Mouse (Mus musculus): ENCODE measurements around the gene Stat1. TPM values are rescaled to one million over a fixed set of nuclear protein-coding genes. Genes with fewer than 3 reads are reported as not detected.

Gene Stat1
- polyA plus RNA-seq, 1 experiment from 2014 or later = 31.1 TPM

DNA sequence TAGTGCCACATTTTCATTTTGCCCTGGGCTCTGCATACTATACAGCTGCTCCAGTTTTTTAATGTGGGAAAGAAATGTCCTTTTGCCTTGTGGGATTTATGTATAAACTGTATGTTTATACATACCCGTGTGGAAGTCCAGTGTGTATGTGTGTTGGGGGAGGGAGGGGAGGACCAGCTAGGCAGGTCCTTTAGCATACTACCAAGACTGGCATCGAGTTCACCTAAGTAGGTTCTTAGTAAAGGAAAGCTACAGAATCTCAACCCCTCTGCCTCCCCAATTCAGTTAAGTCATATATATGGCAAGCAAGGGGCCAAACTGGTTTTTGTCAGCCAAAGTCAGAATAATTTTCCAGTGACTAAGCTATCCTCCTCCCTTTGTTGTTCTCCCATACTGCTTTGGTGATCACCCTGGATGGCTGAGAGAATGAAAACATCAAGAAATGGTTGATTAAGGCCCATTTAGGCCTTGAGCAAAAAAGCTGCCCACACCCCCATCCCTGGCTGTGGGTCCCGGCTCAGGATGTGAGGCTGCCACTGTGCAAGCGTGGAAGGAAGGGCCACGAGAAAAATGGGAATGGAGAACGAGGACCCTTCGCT is 6.1 kb upstream of the Stat1 start:
- Histone ChIP-seq H3K9ac (peak overlapping the region; percentile 50; the same call in 1 of the 2 replicates), H3K27me3 (no peaks in the 10 kb centered on the region), H3K36me3 (no peaks in the 10 kb centered on the region), H3K4me1 (peaks cover 5% of the 10 kb centered on the region), H3K27ac (peak overlapping the region; percentile 62; the same call in 1 of the 2 replicates), H3K9me3 (no peaks in the 10 kb centered on the region), H3K4me2 (peak overlapping the region; percentile 67), H3K4me3 (peak overlapping the region; percentile 40)
- WGBS = 14% methylated on average over 7 of the region's 7 CpGs
- peak; percentile 33; the same call in 1 of the 2 replicates for ATAC-seq (ENCODE audit: borderline replicate concordance, extremely low read depth, low FRiP score, low TSS enrichment)

DNA sequence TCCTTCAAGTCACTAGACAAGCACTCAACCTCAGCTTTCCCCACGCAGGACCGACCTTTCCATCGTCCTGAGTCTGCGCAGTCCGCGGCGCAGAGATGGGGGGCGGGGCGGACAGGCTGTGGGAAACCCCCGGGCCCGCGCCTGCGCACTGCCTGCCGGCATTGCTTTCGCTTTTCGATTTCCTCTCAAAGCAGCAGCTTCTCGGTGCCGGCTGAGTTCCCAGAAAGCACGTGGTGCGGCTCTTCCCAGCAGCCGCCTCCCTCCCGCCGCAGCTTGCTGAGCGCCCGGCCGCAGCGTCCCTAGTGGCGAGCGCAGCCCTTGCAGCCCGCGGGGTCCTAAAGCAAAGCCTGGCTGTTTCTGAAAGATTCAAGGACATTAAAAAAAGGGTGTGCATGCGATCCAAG is 5.6 kb upstream of the Stat1 start:
- peak overlapping the region; percentile 62; the same call in 1 of the 2 replicates for H3K27ac ChIP-seq
- peak overlapping the region; percentile 40 for H3K4me3 ChIP-seq
- H3K4me2 ChIP-seq = peak overlapping the region; percentile 67
- peak overlapping the region; percentile 50; the same call in 1 of the 2 replicates for H3K9ac ChIP-seq
- H3K4me1 ChIP-seq = peaks cover 5% of the 10 kb centered on the region
- ATAC-seq (ENCODE audit: borderline replicate concordance, extremely low read depth, low FRiP score, low TSS enrichment) = peak; percentile 95
- H3K27me3 ChIP-seq = no peaks in the 10 kb centered on the region
- no peaks in the 10 kb centered on the region for H3K36me3 ChIP-seq
- under 1% methylated on average over 32 of the region's 32 CpGs for WGBS
- H3K9me3 ChIP-seq = no peaks in the 10 kb centered on the region

DNA sequence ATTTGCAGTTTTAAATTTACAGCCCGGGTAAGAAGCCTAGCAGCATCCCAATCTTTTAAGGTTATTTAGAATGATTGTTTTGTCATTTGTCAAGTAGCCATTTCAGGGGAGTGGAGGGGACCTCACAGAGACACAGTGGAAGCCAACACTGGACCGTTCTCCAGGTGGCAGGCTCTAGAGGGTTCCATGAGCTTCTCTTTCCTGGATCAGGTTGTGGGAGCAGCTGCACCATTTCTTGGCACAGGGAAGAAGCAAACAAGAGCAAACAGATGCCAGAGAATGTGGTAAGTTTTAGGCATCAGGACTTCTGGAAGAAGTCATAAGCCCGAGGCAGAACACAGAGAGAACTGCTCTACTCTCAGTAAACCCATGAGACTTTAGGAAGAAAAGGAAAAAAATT is 2.8 kb upstream of the Stat1 start:
- no peak for ATAC-seq (ENCODE audit: borderline replicate concordance, extremely low read depth, low FRiP score, low TSS enrichment)
- WGBS = 60% methylated on average over 3 of the region's 3 CpGs
- H3K27ac ChIP-seq = no peak overlapping the region

DNA sequence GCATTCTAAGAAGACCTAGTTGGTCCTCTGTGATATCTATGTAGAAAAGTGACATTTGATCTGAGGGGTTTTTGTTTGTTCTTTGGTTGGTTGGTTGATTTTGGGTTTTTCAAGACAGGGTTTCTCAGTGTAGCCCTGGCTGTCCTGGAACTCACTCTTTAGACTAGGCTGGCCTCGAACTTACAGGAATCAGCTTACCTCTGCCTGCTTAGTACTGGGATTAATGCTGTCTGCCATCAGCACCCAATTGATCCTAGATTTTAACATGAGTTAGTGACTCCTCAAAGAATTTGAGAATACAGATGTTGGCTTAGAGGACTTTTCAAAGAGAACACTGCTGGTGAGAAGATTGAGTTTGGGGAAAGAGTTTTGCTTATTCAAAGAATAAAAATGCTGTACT is 1.5 kb upstream of the Stat1 start:
- no peak overlapping the region for H3K9ac ChIP-seq
- ATAC-seq (ENCODE audit: borderline replicate concordance, extremely low read depth, low FRiP score, low TSS enrichment) = no peak
- peaks cover 12% of the 10 kb centered on the region for H3K4me1 ChIP-seq
- H3K9me3 ChIP-seq = no peaks in the 10 kb centered on the region
- 93% methylated on average over 1 of the region's 1 CpGs for WGBS
- H3K36me3 ChIP-seq = no peaks in the 10 kb centered on the region
- no peaks in the 10 kb centered on the region for H3K27me3 ChIP-seq
- H3K4me3 ChIP-seq = no peak overlapping the region
- H3K4me2 ChIP-seq = no peak overlapping the region
- no peak overlapping the region for H3K27ac ChIP-seq

More for the DNA sequence above, 2.8 kb upstream of the Stat1 start:
- H3K9me3 ChIP-seq = no peaks in the 10 kb centered on the region
- no peak overlapping the region for H3K4me2 ChIP-seq
- H3K9ac ChIP-seq = no peak overlapping the region
- no peaks in the 10 kb centered on the region for H3K36me3 ChIP-seq
- no peak overlapping the region for H3K4me3 ChIP-seq
- H3K4me1 ChIP-seq = peaks cover 12% of the 10 kb centered on the region
- H3K27me3 ChIP-seq = no peaks in the 10 kb centered on the region

DNA sequence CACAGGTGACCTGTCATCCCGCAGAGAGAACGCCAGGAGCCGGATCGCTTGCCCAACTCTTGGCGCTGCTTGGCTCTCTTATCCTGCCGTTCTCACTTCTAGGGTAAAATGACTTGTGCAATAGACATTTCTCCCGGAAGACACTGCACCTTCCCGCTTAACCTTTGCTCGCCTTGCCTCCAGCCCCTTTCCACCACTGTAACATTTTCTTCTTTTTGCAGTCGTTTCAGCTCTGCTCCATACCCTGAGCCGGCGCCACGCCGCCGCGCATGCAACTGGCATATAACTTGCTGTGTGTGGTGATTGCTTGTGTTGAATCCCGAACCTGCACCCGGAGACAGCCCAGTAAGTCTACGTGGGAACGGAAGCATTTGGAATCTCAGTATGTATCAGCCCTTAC is 451 bp downstream of the Stat1 start:
- peaks cover 3% of the 10 kb centered on the region; the same call in 1 of the 2 replicates for H3K36me3 ChIP-seq
- peak overlapping the region; percentile 98 for H3K4me3 ChIP-seq
- H3K4me1 ChIP-seq = peaks cover 7% of the 10 kb centered on the region
- no peaks in the 10 kb centered on the region for H3K27me3 ChIP-seq
- under 1% methylated on average over 20 of the region's 20 CpGs for WGBS
- H3K27ac ChIP-seq = peak overlapping the region; percentile 58
- H3K9me3 ChIP-seq = no peaks in the 10 kb centered on the region
- ATAC-seq (ENCODE audit: borderline replicate concordance, extremely low read depth, low FRiP score, low TSS enrichment) = 0 out of 2 replicates have a peak, but pooled peaks have one; percentile 6
- H3K4me2 ChIP-seq = peak overlapping the region; percentile 82
- peak overlapping the region; percentile 72 for H3K9ac ChIP-seq

DNA sequence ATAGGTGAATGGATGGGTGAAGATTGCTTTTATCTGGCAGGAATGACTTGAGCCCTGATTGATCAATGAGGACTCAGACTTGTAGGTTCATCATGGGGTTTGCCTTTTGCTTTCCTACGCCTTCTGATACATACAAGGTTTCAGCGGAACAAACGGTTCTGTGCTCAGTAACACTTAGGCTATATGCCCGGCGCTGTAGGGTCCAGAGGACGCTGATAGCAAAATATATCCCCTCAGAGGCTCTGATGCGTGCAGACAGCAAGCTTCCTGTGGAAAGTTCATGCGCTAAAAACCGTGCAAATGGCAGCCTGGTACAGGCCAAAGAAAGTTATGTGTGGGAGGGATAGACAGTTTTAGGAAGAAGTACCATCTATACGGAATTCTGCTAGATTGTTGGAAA is 951 bp downstream of the Stat1 start:
- peaks cover 3% of the 10 kb centered on the region; the same call in 1 of the 2 replicates for H3K36me3 ChIP-seq
- 30% methylated on average over 10 of the region's 10 CpGs for WGBS
- ATAC-seq (ENCODE audit: borderline replicate concordance, extremely low read depth, low FRiP score, low TSS enrichment) = no peak
- H3K9me3 ChIP-seq = no peaks in the 10 kb centered on the region
- H3K27me3 ChIP-seq = no peaks in the 10 kb centered on the region
- peak overlapping the region; percentile 82 for H3K4me2 ChIP-seq
- no peak overlapping the region for H3K27ac ChIP-seq
- peak overlapping the region; percentile 98 for H3K4me3 ChIP-seq
- peak overlapping the region; percentile 72 for H3K9ac ChIP-seq
- peaks cover 7% of the 10 kb centered on the region for H3K4me1 ChIP-seq

DNA sequence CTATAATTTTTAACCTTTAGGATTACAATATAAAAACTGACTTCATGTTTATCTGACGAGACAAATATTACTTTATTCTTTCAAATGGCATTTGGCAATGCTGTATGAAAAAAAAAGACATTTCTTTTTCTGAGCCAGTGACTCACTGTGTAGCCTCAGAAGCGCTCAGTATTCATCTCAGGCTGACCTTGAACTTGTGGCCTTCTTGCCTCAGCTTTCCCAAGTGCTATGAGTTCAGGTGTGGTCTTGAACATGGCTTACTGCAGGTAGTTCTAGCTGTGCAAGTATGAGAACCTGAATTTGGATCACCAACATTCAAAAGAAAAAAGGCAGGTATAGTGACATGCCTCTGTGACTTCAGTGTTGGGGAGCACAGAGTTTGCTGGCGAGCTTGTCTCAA is 1.8 kb downstream of the Stat1 start:
- Histone ChIP-seq H3K4me3 (no peak overlapping the region), H3K9me3 (no peaks in the 10 kb centered on the region), H3K36me3 (peaks cover 8% of the 10 kb centered on the region; the same call in 1 of the 2 replicates), H3K9ac (no peak overlapping the region), H3K4me1 (peaks cover 7% of the 10 kb centered on the region), H3K4me2 (no peak overlapping the region), H3K27me3 (no peaks in the 10 kb centered on the region), H3K27ac (no peak overlapping the region)
- ATAC-seq (ENCODE audit: borderline replicate concordance, extremely low read depth, low FRiP score, low TSS enrichment) = no peak
- WGBS = 85% methylated on average over 3 of the region's 3 CpGs

DNA sequence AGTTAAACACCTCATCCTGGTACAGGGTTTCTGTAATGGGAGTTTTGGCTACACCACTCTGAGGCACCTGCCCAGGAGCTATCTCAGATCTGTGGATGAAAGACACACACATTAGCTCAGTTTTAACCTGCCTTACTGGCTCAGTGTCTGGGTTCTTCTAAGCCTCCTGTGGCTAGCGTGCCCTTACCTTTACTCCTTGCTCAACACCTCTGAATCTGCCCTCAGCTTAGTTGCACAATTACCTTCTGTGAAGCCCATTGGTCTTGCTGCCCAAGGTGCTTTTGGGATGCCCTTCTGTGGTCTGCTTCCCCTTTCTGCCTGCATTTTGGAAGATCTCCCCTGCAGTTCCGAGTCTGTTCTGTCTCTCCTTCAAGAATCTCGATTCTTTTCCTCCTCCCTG is 5.6 kb downstream of the Stat1 start:
- WGBS = 63% methylated on average over 3 of the region's 3 CpGs
- ATAC-seq (ENCODE audit: borderline replicate concordance, extremely low read depth, low FRiP score, low TSS enrichment) = no peak
- Histone ChIP-seq H3K9me3 (no peaks in the 10 kb centered on the region), H3K9ac (no peak overlapping the region), H3K4me3 (no peak overlapping the region), H3K4me1 (peaks cover 7% of the 10 kb centered on the region), H3K4me2 (no peak overlapping the region), H3K27me3 (no peaks in the 10 kb centered on the region), H3K36me3 (peaks cover 15% of the 10 kb centered on the region), H3K27ac (no peak overlapping the region)

DNA sequence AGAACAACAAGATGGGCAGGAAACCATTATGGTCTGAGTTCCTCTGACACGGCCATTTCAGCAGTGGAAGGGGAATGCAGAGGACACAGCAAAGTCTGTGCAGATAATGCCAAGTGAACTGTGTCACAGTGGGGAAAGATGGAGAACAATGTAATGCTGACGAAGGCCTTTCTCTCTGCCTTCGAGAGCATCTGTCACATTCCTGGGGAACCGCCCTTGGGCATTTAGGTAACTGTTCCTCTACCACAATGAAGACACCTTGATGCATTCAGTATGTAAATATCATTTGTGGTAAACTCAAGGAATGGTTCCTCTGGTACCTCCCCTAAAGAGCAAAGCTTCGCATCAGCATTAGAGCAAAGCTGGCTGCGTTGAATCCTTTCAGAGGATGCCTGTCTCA is 8.1 kb downstream of the Stat1 start:
- WGBS = 90% methylated on average over 6 of the region's 6 CpGs
- H3K4me2 ChIP-seq = no peak overlapping the region
- no peaks in the 10 kb centered on the region for H3K27me3 ChIP-seq
- no peak overlapping the region for H3K27ac ChIP-seq
- H3K36me3 ChIP-seq = peaks cover 15% of the 10 kb centered on the region
- H3K9me3 ChIP-seq = no peaks in the 10 kb centered on the region
- no peak overlapping the region for H3K4me3 ChIP-seq
- ATAC-seq (ENCODE audit: borderline replicate concordance, extremely low read depth, low FRiP score, low TSS enrichment) = no peak
- no peaks in the 10 kb centered on the region for H3K4me1 ChIP-seq
- H3K9ac ChIP-seq = no peak overlapping the region

DNA sequence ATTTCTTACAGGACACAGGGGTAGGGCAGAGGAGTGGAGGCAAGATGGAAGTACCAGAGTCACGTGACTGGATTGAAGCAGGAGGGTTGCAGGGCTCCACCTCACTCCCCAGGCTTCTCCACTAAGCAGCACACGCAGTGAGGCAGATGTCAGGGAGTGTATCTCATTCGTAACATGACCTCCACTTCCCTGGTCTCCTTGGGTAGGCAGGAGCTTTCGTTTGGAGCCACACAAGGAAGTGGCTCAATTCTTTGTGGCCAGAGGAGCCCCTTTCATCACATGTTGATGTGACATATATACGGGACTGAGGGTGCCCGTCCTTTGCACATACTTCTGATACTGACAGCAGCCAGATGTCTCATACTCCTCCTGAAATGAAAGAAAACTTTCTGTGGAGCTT is 10.6 kb downstream of the Stat1 start:
- Histone ChIP-seq H3K9ac (no peak overlapping the region), H3K9me3 (no peaks in the 10 kb centered on the region), H3K36me3 (peaks cover 17% of the 10 kb centered on the region; the same call in 1 of the 2 replicates), H3K4me2 (no peak overlapping the region), H3K4me3 (no peak overlapping the region), H3K27ac (no peak overlapping the region), H3K4me1 (no peaks in the 10 kb centered on the region), H3K27me3 (no peaks in the 10 kb centered on the region)
- ATAC-seq (ENCODE audit: borderline replicate concordance, extremely low read depth, low FRiP score, low TSS enrichment) = no peak
- WGBS = 51% methylated on average over 6 of the region's 6 CpGs

DNA sequence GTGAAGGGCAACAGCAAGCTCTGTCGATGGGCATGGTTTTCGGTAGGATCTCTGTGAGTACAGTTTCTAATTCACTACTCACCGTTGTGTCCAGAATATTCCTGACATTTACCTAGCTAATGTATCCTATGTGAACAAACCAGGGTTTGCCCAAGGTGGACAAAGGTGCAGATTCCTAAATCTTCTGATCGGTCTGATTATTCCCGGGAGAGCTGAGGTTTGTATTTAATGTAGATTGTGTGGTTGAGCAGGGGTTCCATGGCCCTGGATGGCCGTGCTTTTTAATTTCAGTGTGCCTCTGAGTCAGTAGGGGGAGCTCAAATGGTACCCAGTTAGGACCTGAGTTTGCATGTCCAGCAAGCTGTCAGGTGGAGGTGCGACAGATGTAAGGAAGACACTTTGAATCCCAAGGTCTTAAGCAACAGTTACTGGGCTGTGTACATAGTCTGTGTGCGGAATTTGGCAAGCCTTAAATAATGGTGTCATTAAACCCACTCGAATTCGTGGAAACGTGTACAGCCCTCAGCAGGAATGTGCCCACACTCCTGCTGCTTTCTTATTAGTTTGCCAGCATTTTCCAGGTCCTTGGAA is 12.6 kb downstream of the Stat1 start:
- no peak for ATAC-seq (ENCODE audit: borderline replicate concordance, extremely low read depth, low FRiP score, low TSS enrichment)
- 73% methylated on average over 11 of the region's 11 CpGs for WGBS
- Histone ChIP-seq H3K4me2 (no peak overlapping the region), H3K36me3 (peaks cover 10% of the 10 kb centered on the region; the same call in 1 of the 2 replicates), H3K27ac (no peak overlapping the region), H3K4me3 (no peak overlapping the region), H3K9me3 (no peaks in the 10 kb centered on the region), H3K27me3 (no peaks in the 10 kb centered on the region), H3K4me1 (no peaks in the 10 kb centered on the region), H3K9ac (no peak overlapping the region)

DNA sequence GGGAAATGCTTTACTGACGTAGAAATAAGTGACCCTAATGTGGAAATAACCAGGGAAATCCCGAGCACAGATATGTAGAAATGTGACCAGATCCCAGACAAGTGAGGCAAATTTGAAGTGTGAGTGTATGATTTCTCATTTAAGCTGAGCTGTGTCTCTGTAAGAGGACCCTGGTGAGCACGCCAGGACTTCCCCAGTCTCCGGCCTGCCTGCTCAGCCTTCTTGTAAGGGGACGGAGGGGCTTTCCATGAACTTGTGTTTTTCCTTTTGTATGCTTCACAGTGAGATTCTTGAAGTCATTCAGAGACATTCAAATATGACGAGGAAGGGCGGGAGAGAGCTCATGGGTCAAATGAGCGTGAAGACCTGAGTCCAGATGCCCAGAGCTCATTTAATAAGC is 14.0 kb downstream of the Stat1 start:
- Histone ChIP-seq H3K27me3 (no peaks in the 10 kb centered on the region), H3K4me1 (no peaks in the 10 kb centered on the region), H3K9me3 (no peaks in the 10 kb centered on the region), H3K4me3 (no peak overlapping the region), H3K4me2 (no peak overlapping the region), H3K9ac (no peak overlapping the region), H3K36me3 (peaks cover 18% of the 10 kb centered on the region; the same call in 1 of the 2 replicates), H3K27ac (no peak overlapping the region)
- WGBS = 88% methylated on average over 8 of the region's 8 CpGs
- no peak for ATAC-seq (ENCODE audit: borderline replicate concordance, extremely low read depth, low FRiP score, low TSS enrichment)

Data from lung, embryonic 15.5 days (tissue).